Mouse (Mus musculus) kidney, adult 2 months (tissue): Measurements from ENCODE around the gene Ly9. TPM values are rescaled to one million over a fixed set of nuclear protein-coding genes. Genes with fewer than 3 reads are reported as not detected.

Experiments
- DNase-seq: peaks from one replicate; pipeline ENCODE4 v3.0.0; 2021
- H3K27ac ChIP-seq: fragments of 200-500 bp; 2 replicates; pipeline ENCODE4 v1.5.1; 2012; ENCODE audit warnings: low read depth, low read length, control low read depth, inconsistent platforms; ENCODE audit not compliant: insufficient read depth
- H3K27me3 ChIP-seq: fragments of 200-500 bp; replicated peaks from 2 replicates; pipeline ENCODE4 v1.6.1; 2012; ENCODE audit warnings: mild to moderate bottlenecking, moderate library complexity, low read length, inconsistent platforms; ENCODE audit not compliant: control insufficient read depth, insufficient read depth
- H3K36me3 ChIP-seq: fragments of 200-500 bp; 2 replicates; pipeline ENCODE4 v1.6.1; 2012; ENCODE audit warnings: mild to moderate bottlenecking, moderate library complexity, low read length, inconsistent platforms; ENCODE audit not compliant: control insufficient read depth, insufficient read depth
- H3K4me1 ChIP-seq: fragments of 200-500 bp; 2 replicates; pipeline ENCODE4 v1.6.1; 2011; ENCODE audit warnings: low read length; ENCODE audit not compliant: control insufficient read depth, insufficient read depth
- H3K4me3 ChIP-seq: fragments of 200-500 bp; 2 replicates; pipeline ENCODE4 v1.5.1; 2011; ENCODE audit warnings: mild to moderate bottlenecking, low read depth, low read length, control low read depth; ENCODE audit not compliant: insufficient read depth
- CTCF ChIP-seq: fragments of 200-500 bp; conservative IDR thresholded peaks from 2 replicates; pipeline ENCODE4 v1.5.1; 2011; ENCODE audit warnings: low read depth, mild to moderate bottlenecking, control low read depth, low read length, moderate library complexity, mixed read lengths; ENCODE audit not compliant: insufficient read depth, insufficient read length
- POLR2A ChIP-seq: fragments of 200-500 bp; IDR thresholded peaks from one replicate; pipeline ENCODE4 v1.6.1; 2011; ENCODE audit warnings: low read depth, low read length, control low read depth
- WGBS: fragments of 180-500 bp; shearing (Covaris S2); methylation state at CpG from one replicate; pipeline ENCODE4 v1.1.7; 2018; 5-methylcytosine and 5-hydroxymethylcytosine counted together
- polyA plus RNA-seq: library from polyadenylated mRNA; depleted of rRNA; stranded (reverse); fragments of >200 nt; gene quantifications from 2 replicates; pipeline ENCODE4 v1.2.3, GENCODE M21; 2012; rRNA removed

The Ly9 gene
- polyA plus RNA-seq, 1 experiment: 2.2 TPM

DNA sequence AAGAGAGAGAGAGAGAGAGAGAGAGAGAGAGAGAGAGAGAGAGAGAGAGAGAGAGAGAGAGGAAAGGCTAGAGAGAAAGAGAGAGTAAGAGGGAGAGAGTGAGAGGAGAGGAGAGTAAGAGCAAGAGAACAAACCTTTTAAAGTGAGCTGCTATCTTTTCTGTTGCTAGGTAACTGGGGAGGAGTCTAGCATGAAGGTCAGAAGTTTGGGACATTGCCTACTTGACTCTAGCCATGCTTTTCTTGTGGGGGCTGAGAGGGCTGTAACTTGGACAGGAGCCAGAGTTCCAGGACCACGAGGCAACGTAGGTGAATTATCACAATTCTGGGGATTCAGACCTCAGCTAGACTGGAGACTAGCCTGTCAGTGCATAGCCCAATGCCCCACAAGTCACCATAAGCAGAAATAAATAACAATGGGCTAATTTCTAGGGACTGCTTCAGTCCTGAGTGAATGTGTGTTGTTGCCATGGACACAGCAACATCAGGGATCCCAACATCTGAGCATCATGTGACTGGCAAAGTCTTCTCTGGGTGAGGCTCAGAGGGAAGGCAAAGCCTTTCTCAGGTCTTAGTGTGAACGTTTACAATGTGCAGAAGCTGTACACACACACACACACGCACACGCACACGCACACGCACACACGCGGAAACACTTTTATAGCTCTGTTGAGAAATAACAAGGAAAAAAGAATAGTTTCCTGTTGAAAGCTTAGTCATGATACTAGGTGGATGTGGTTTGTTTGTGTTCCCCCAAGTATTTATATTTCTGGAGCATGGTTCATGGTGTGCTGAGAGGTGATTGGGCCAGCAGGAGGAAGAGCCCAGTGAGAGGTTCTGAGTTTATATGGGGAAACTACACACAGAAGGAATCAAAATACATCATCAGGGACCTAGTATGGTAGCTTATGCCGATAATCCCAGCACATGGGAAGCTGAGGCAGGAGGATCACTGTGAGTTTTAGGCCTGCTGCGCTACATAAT lies 53.6 kb downstream of the Ly9 start:
- H3K36me3 ChIP-seq: no peaks in the 10 kb centered on the region
- no peaks in the 10 kb centered on the region for H3K4me1 ChIP-seq
- TF ChIP-seq CTCF: no peak
- TF ChIP-seq POLR2A: no peak
- no peaks in the 10 kb centered on the region for H3K27me3 ChIP-seq
- 76% methylated on average over 11 of the region's 11 CpGs for WGBS
- H3K27ac ChIP-seq: no peak overlapping the region
- no peak for DNase-seq
- H3K4me3 ChIP-seq: no peak overlapping the region

DNA sequence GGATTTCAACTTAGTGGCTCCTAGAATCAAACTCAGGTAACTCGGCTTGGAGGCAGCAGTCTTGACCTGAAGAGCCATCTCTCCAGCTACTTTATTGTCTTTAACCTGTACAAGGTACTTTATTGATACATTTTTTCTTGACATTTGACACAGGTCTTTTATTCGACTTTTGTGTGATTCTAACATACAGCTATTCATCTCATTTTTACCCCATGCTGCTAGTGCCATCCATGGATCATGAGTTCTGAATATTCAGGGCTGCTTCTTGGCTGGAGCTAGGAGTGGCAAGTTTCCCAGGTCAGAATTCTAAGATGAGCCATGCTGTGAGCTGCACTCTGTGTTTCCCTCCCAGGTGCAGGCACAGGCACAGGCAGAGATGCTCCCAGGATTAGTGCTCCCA lies 55.0 kb downstream of the Ly9 start:
- Histone ChIP-seq H3K36me3 (no peaks in the 10 kb centered on the region), H3K4me1 (no peaks in the 10 kb centered on the region), H3K27ac (no peak overlapping the region), H3K27me3 (no peaks in the 10 kb centered on the region), H3K4me3 (no peak overlapping the region)
- no peak for TF ChIP-seq POLR2A
- no peak for DNase-seq
- 75% methylated on average over 2 of the region's 2 CpGs for WGBS

DNA sequence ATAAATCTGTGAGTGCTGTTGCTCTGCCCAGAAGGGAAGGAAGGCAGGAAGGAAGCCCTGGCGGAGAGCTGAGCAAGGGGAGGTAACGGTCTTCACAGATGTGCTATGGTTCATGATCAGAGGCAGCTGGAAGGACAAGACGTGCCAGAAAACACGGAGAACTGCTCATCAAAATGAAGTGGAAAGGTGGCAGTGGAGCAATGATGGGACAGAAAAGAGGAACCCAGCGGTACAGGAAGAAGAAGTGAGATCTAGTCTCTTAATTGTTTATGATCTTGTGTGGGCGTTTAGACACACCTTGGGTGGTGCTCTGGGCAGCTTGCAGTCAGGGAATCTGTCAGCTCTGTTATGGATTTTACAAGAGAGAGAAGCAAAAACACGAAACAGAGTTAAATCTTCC lies 55.9 kb downstream of the Ly9 start:
- TF ChIP-seq CTCF: no peak
- no peak for TF ChIP-seq POLR2A
- Histone ChIP-seq H3K4me1 (no peaks in the 10 kb centered on the region), H3K27me3 (no peaks in the 10 kb centered on the region), H3K27ac (no peak overlapping the region), H3K4me3 (no peak overlapping the region), H3K36me3 (no peaks in the 10 kb centered on the region)
- no peak for DNase-seq
- WGBS: 44% methylated on average over 7 of the region's 7 CpGs

DNA sequence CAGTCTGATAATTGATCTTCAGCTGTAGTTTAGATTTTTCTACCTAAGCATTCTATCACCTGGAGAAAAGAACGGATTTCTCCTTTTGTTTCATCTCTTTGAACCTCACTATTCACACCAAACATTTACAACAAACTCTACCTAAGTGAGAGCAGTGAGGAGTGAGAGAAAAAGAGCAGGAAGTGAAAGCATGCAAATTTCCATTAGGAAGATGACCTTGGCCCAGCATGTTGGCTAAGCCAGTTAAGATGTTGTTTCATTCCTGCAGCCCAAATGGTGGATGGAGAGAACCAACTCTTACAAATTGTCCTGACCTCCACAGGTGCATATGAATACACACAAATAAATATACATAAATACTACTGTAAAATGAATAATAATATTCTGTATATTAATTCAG lies 66.5 kb downstream of the Ly9 start:
- no peak for TF ChIP-seq POLR2A
- no peak for TF ChIP-seq CTCF
- Histone ChIP-seq H3K4me3 (no peak overlapping the region), H3K4me1 (no peaks in the 10 kb centered on the region), H3K36me3 (no peaks in the 10 kb centered on the region), H3K27me3 (no peaks in the 10 kb centered on the region), H3K27ac (no peak overlapping the region)
- 80% methylated on average over 1 of the region's 1 CpGs for WGBS
- DNase-seq: no peak

Other genes with a start within 250 kb of the Ly9 start
- 6.9 and 7.1 TPM in 2 replicates for gene Klhdc9, start 246.6 kb downstream of the Ly9 start, polyA plus RNA-seq
- gene Nectin4, start 237.3 kb downstream of the Ly9 start, polyA plus RNA-seq: 2.3 TPM in 2 replicates
- 1.6 and 4.8 TPM in 2 replicates for gene Arhgap30, start 218.5 kb downstream of the Ly9 start, polyA plus RNA-seq
- 56.8 and 59.0 TPM in 2 replicates for gene Usf1, start 196.1 kb downstream of the Ly9 start, polyA plus RNA-seq
- gene Tstd1, start 188.5 kb downstream of the Ly9 start, polyA plus RNA-seq: 77.3 and 79.7 TPM in 2 replicates
- 88.7 and 106 TPM in 2 replicates for gene F11r, start 169.9 kb downstream of the Ly9 start, polyA plus RNA-seq
- 3.2 and 3.3 TPM in 2 replicates for gene Alyref2, start 103.9 kb downstream of the Ly9 start, polyA plus RNA-seq
- not detected in 2 replicates for gene Itln1, start 72.1 kb downstream of the Ly9 start, polyA plus RNA-seq
- 0.11 and 0.53 TPM in 2 replicates for gene Cd244a, start 48.2 kb downstream of the Ly9 start, polyA plus RNA-seq
- 1.1 and 1.5 TPM in 2 replicates for gene Slamf7, start 45.6 kb upstream of the Ly9 start, polyA plus RNA-seq
- 2.7 and 4.3 TPM in 2 replicates for gene Cd48, start 74.6 kb upstream of the Ly9 start, polyA plus RNA-seq
- 0.03 and 0.28 TPM in 2 replicates for gene Slamf1, start 159.7 kb upstream of the Ly9 start, polyA plus RNA-seq
- 0.30 and 0.92 TPM in 2 replicates for gene Cd84, start 232.3 kb upstream of the Ly9 start, polyA plus RNA-seq